Mouse (Mus musculus) spleen, adult 2 months (tissue): ENCODE measurements at regions not wholly inside any gene's neighbourhood (a gene's known extent, or its start where the extent isn't known, plus 50 kb on each side); places are given as distances from the start of the nearest gene placed in this dataset.

Source experiments
- CTCF ChIP-seq: fragments of 200-500 bp; IDR thresholded peaks from 2 replicates; pipeline ENCODE4 v1.5.1; 2011; ENCODE audit warnings: mild to moderate bottlenecking, inconsistent platforms; ENCODE audit not compliant: insufficient read depth, insufficient read length, insufficient replicate concordance; ENCODE audit errors: extremely low read depth
- POLR2A ChIP-seq: fragments of 200-500 bp; IDR thresholded peaks from 2 replicates; pipeline ENCODE4 v1.6.1; 2011; ENCODE audit warnings: low read depth, low read length, inconsistent platforms

DNA sequence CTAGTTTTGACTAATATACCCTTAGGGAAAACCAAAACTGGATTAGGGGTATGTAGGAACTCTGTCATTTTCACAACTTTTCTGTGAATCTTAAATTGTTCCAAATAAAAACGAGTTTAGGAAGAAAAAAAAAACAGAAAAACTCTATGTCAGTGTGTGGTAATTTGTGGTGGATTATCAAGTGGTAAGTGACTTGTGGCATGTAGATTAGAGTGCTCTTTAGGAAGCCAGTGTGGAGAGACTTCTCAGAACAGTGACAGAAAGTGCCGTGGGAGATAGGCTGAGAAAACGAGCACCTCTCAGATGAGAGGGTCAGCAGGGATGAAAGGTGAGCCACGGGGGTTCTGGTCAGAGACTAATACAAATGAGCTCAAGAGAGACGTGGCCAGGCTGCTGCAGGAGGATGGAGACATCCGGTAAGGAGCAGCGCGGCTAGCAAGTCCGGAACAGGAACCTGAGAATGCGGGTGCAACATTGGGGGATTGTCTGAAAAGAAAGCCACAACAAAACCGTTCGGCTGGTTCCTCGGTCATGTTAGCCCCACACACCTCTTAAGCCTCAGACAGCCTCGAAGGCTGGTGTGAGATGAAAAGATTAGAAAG lies 161.3 kb downstream of the Cysltr2 start:
- TF ChIP-seq CTCF, result no peak
- no peak for TF ChIP-seq POLR2A
